Mouse (Mus musculus) midbrain, embryonic 13.5 days (tissue): ENCODE measurements at regions not wholly inside any gene's neighbourhood (a gene's known extent, or its start where the extent isn't known, plus 50 kb on each side); places are given as distances from the start of the nearest gene placed in this dataset.

ENCODE experiments used
- ATAC-seq: fragments of 200-750 bp; cut with Nextera tagmentation; 2 replicates; pipeline ENCODE4 v1.8.0; 2017; ENCODE audit warnings: mild to moderate bottlenecking, moderate TSS enrichment, moderate library complexity
- H3K27ac ChIP-seq: fragments of 300-500 bp; sonication (generic); 2 replicates; pipeline ENCODE4 v1.5.1; 2015; ENCODE audit warnings: inconsistent platforms, mild to moderate bottlenecking, moderate library complexity
- H3K27me3 ChIP-seq: fragments of 300-500 bp; sonication (generic); 2 replicates; pipeline ENCODE4 v1.6.1; 2015; ENCODE audit warnings: mild to moderate bottlenecking, inconsistent platforms
- H3K36me3 ChIP-seq: fragments of 300-500 bp; sonication (generic); 2 replicates; pipeline ENCODE4 v1.6.1; 2015; ENCODE audit warnings: mild to moderate bottlenecking, inconsistent platforms
- H3K4me1 ChIP-seq: fragments of 300-500 bp; sonication (generic); replicated peaks from 2 replicates; pipeline ENCODE4 v1.6.1; 2015; ENCODE audit warnings: inconsistent platforms
- H3K4me2 ChIP-seq: fragments of 300-500 bp; sonication (generic); replicated peaks from 2 replicates; pipeline ENCODE4 v1.6.1; 2015; ENCODE audit warnings: moderate library complexity, mild to moderate bottlenecking, inconsistent platforms
- H3K4me3 ChIP-seq: fragments of 300-500 bp; sonication (generic); replicated peaks from 2 replicates; pipeline ENCODE4 v1.5.1; 2015; ENCODE audit warnings: mild to moderate bottlenecking, inconsistent platforms
- H3K9ac ChIP-seq: fragments of 300-500 bp; sonication (generic); replicated peaks from 2 replicates; pipeline ENCODE4 v1.6.1; 2015; ENCODE audit warnings: mild to moderate bottlenecking, inconsistent platforms
- H3K9me3 ChIP-seq: fragments of 300-500 bp; sonication (generic); 2 replicates; pipeline ENCODE4 v1.6.1; 2016; ENCODE audit warnings: mild to moderate bottlenecking, inconsistent platforms
- WGBS: fragments of 180-500 bp; shearing (Covaris S2); methylation state at CpG from one replicate; pipeline ENCODE4 v1.1.7; 2015; 5-methylcytosine and 5-hydroxymethylcytosine counted together

DNA sequence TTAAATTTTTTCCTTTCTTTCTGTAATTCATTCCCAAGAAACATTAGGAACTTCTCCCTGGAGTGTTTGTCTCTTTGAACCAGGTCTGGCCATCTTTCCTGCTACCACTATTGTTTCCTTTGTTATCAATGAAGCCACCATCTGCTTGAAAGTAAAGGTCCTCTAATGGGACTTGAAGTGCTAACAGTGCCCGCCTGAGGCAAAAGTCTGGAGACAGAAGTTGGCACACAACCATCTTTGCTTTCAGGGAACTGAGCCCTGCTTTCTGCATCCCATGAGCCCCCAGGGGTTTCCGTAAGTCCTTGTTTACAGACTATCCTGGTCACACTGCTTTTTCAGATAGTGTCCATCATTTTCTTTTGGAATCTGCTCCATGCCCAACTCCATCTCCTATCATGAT, 546.2 kb upstream of the Mpdz start:
- Histone ChIP-seq H3K9me3 (no peaks in the 10 kb centered on the region), H3K4me2 (no peak overlapping the region), H3K9ac (no peak overlapping the region), H3K27me3 (no peaks in the 10 kb centered on the region), H3K4me1 (no peaks in the 10 kb centered on the region), H3K36me3 (no peaks in the 10 kb centered on the region), H3K27ac (no peak overlapping the region), H3K4me3 (no peak overlapping the region)
- 75% methylated on average over 2 of the region's 2 CpGs for WGBS
- no peak for ATAC-seq

DNA sequence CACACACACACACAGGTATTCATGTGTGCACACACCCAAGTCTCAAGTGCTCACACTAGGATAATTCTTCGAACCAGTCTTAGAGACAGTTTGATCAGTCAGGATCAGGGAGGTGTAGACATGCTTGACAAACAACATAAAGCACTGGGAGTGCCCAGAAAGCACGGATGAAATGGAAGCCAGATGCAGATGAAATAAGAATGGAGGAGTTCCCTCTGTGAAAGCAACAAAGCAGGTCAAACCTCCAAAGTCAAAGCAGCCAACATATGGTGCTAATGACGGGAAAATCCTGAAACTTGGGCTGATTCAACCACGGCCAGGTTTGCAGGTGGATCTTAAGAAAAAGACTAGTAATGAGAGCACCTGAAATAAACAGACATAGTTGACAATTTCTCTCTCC, 544.0 kb upstream of the Mpdz start:
- ATAC-seq, result no peak
- no peaks in the 10 kb centered on the region for H3K4me1 ChIP-seq
- no peak overlapping the region for H3K9ac ChIP-seq
- H3K27ac ChIP-seq, result no peak overlapping the region
- H3K27me3 ChIP-seq, result no peaks in the 10 kb centered on the region
- no peaks in the 10 kb centered on the region for H3K36me3 ChIP-seq
- no peak overlapping the region for H3K4me3 ChIP-seq
- 65% methylated on average over 4 of the region's 4 CpGs for WGBS
- H3K4me2 ChIP-seq, result no peak overlapping the region
- no peaks in the 10 kb centered on the region for H3K9me3 ChIP-seq

- H3K9me3 ChIP-seq, result no peaks in the 10 kb centered on the region
- no peak overlapping the region for H3K4me2 ChIP-seq
- H3K27ac ChIP-seq, result no peak overlapping the region
- ATAC-seq, result no peak
- no peaks in the 10 kb centered on the region for H3K36me3 ChIP-seq
- H3K27me3 ChIP-seq, result no peaks in the 10 kb centered on the region
- no peak overlapping the region for H3K4me3 ChIP-seq
- H3K4me1 ChIP-seq, result no peaks in the 10 kb centered on the region
- no peak overlapping the region for H3K9ac ChIP-seq
- WGBS, result 90% methylated on average over 1 of the region's 1 CpGs
Observed at GRCm38 (mm10) chr4:81981811-81982210, 539.2 kb upstream of the Mpdz start.

DNA sequence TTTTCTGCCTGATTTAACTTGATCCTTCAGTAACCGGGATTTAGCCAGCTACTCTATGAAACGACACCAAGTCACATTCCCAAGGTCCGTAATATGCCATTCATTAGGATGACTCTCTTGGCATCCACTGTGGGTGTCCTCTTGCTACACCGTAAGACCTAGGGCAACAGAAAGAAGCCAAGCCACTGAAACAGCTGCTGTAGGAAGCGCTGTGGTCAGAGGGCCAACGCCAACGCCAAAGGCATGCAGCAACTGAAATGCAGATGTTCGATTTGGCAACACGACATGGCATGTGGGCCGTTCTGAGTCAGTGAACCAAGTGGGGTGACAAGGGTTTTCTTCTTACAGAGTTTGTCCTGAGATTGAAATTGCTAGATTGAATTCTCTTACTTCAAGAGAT, 527.9 kb upstream of the Mpdz start:
- no peak overlapping the region for H3K4me2 ChIP-seq
- no peak overlapping the region for H3K4me3 ChIP-seq
- ATAC-seq, result no peak
- no peaks in the 10 kb centered on the region for H3K27me3 ChIP-seq
- 70% methylated on average over 10 of the region's 10 CpGs for WGBS
- H3K27ac ChIP-seq, result no peak overlapping the region
- no peaks in the 10 kb centered on the region for H3K9me3 ChIP-seq
- no peak overlapping the region for H3K9ac ChIP-seq
- H3K4me1 ChIP-seq, result no peaks in the 10 kb centered on the region
- H3K36me3 ChIP-seq, result no peaks in the 10 kb centered on the region

DNA sequence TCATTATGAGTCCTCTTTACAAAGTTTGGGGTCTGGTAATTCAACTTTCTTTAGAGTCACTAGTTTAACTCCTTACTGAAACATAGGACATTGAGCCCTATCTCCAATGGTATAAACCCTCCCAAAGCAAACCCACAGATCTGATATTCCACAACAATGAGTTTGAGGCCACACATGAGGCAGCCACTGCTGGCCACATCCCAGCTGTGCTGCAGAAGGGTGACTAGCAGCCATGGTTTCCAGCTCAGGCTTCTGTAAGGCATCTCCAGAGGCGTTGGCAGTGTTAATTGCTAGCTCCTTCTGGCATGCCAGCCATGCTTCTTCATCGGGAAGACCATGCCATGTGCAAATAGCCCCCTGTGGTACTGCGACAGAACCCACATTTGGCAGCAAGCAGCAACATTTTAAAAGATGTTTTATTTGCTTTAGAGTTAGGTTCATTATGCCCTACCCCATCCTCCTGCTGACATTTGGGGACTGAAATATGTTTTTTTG, 527.1 kb upstream of the Mpdz start:
- no peaks in the 10 kb centered on the region for H3K9me3 ChIP-seq
- H3K27me3 ChIP-seq, result no peaks in the 10 kb centered on the region
- no peak overlapping the region for H3K9ac ChIP-seq
- no peak overlapping the region for H3K4me3 ChIP-seq
- 81% methylated on average over 3 of the region's 3 CpGs for WGBS
- ATAC-seq, result no peak
- H3K4me2 ChIP-seq, result no peak overlapping the region
- no peak overlapping the region for H3K27ac ChIP-seq
- H3K4me1 ChIP-seq, result no peaks in the 10 kb centered on the region
- no peaks in the 10 kb centered on the region for H3K36me3 ChIP-seq

- peak; percentile 56; the same call in 1 of the 2 replicates for ATAC-seq
- Histone ChIP-seq H3K4me1 (0 out of 2 replicates have a peak, but pooled peaks cover 5% of the 10 kb centered on the region), H3K27ac (no peak overlapping the region), H3K36me3 (no peaks in the 10 kb centered on the region), H3K4me3 (no peak overlapping the region), H3K9ac (no peak overlapping the region), H3K9me3 (no peaks in the 10 kb centered on the region), H3K27me3 (no peaks in the 10 kb centered on the region), H3K4me2 (no peak overlapping the region)
- 56% methylated on average over 1 of the region's 1 CpGs for WGBS
Observed at GRCm38 (mm10) chr4:81966054-81966623, 523.5 kb upstream of the Mpdz start.

DNA sequence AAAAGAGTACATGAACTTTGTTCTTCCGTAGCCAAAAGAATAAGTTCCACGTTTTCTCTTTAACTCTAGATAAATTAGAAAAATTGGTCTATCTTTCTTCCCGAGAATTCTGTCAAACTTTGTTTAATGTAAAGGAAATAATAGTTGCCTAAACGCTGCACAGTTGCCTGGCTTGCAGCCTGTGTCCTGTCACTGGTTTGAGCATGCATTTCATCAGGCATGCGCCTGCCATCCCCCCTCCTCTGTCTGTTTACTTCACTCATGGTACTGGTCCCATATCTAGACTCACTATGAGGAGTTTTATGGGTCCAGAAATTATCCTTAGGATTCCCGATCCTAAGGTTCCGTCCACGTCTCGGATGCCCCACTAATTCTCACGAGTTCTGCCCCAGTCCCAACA, 520.5 kb upstream of the Mpdz start:
- no peaks in the 10 kb centered on the region for H3K9me3 ChIP-seq
- H3K4me2 ChIP-seq, result no peak overlapping the region
- 91% methylated on average over 10 of the region's 10 CpGs for WGBS
- ATAC-seq, result no peak
- no peak overlapping the region for H3K27ac ChIP-seq
- no peaks in the 10 kb centered on the region for H3K27me3 ChIP-seq
- no peaks in the 10 kb centered on the region for H3K36me3 ChIP-seq
- no peak overlapping the region for H3K9ac ChIP-seq
- no peak overlapping the region for H3K4me3 ChIP-seq
- H3K4me1 ChIP-seq, result 0 out of 2 replicates have a peak, but pooled peaks cover 5% of the 10 kb centered on the region

- Histone ChIP-seq H3K9ac (no peak overlapping the region), H3K4me3 (no peak overlapping the region), H3K36me3 (no peaks in the 10 kb centered on the region), H3K9me3 (no peaks in the 10 kb centered on the region), H3K27me3 (no peaks in the 10 kb centered on the region), H3K4me1 (peaks cover 8% of the 10 kb centered on the region), H3K27ac (no peak overlapping the region), H3K4me2 (no peak overlapping the region)
- no peak for ATAC-seq
- 54% methylated on average over 5 of the region's 5 CpGs for WGBS
Observed at GRCm38 (mm10) chr4:81962586-81962985, 520.0 kb upstream of the Mpdz start.

DNA sequence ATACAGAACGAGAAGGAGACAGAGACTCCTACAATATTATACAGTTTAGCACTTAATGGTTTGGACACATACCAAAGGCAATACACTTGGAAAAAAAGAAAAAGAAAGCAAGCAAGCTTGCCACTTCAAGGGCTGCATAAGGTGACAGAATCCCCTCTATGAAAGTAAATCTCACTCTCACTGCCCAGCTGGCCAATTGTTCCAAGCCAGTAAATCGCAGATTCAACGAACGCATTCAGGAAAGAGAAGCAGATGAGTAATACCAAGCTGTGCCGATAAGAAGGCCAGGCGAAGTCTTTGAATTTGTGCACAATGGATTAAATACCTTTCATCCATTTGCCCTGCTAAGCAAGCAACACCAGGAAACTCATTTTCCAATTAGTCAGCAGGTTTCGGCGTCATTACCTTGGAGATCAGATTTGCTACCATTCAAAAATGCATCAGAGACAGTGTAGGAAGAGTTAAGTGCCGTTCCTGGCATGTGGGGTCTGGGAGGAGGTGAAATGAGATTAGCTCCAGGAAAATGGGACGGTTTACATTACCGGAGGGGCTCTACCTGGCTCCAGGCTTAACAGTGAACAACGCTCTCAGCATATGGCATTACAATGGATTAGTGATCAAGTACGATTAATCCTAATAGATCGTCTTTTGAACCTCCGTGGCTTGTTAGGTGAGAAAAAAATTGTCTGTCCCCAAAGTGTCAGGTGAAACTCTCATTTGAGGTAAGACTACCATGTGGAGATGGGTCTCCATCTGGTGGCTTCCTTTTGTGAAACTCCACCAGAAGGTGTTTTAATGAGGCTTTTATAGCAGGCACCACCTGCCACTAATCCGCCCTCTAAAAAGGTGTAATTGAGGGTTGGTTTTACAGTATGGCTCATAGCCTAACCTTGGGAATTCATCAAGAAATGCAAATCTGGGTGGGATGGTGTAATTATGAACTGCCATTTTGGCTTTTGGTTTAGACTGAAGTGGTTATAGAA, 518.2 kb upstream of the Mpdz start:
- H3K4me2 ChIP-seq, result no peak overlapping the region
- no peak overlapping the region for H3K4me3 ChIP-seq
- 63% methylated on average over 16 of the region's 16 CpGs for WGBS
- peaks cover 15% of the 10 kb centered on the region for H3K4me1 ChIP-seq
- no peak; the same call in 1 of the 2 replicates for ATAC-seq
- H3K9ac ChIP-seq, result no peak overlapping the region
- H3K36me3 ChIP-seq, result no peaks in the 10 kb centered on the region
- no peak overlapping the region for H3K27ac ChIP-seq
- no peaks in the 10 kb centered on the region for H3K9me3 ChIP-seq
- H3K27me3 ChIP-seq, result no peaks in the 10 kb centered on the region

DNA sequence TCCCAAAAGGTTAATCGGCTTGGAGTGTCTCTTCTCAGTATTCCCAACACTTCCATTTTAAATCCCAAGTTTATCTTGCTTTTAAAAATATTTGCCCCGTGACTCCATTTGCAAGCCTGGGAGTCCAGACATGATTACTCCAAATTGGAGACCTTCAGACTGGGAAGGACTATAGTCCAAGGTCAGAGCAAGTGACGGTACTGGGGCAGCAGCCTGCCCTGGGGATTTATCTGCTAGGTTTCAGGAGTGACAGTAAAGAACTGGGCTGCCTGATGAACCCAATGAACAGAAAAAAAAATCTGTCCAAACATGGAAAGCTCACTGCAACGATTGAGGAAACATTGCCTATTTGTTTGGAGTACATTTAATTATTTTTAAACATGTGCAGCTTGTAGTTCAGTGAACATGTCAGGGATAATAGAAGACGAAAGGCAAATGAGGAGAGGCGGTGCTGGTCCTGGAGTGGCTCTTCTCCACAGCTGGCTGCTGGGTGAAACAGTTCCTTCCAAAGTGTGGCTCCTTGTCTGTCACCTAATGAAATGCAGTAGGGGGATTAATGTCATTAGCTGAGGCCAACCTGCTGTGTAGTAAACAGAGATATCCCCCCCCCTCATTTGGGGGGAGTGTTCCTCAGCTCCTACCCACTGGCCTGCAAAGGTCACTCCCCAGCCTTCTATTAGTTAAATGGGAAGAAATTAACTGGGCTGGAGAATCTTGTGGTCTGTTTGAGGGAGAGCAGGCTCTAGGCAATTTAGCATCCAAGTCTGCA, 514.5 kb upstream of the Mpdz start:
- WGBS, result 35% methylated on average over 6 of the region's 6 CpGs
- no peak for ATAC-seq
- no peak overlapping the region for H3K27ac ChIP-seq
- no peaks in the 10 kb centered on the region for H3K36me3 ChIP-seq
- H3K9ac ChIP-seq, result no peak overlapping the region
- no peaks in the 10 kb centered on the region for H3K9me3 ChIP-seq
- H3K4me2 ChIP-seq, result no peak overlapping the region
- H3K4me3 ChIP-seq, result no peak overlapping the region
- no peaks in the 10 kb centered on the region for H3K27me3 ChIP-seq
- H3K4me1 ChIP-seq, result peaks cover 10% of the 10 kb centered on the region

DNA sequence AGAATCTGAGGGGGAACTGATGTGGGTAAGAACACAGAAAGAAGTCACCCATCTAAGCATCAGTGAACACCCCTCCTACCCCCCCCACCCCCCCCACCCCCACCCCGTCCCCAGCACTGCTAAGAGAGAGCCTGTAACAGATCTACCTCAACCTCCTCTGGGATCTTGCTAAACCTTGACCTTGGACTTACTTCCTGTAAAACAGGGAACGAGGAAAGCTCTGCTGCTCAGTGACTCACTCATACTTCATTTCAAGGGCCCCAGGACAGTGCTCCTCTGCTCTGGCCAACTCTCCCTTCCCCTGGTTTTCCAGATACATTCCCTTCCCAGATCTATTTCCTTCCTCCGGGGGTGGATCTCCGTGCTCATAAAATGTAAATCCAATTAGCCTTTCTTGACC, 510.4 kb upstream of the Mpdz start:
- 76% methylated on average over 4 of the region's 4 CpGs for WGBS
- ATAC-seq, result no peak
- Histone ChIP-seq H3K27ac (no peak overlapping the region), H3K4me2 (no peak overlapping the region), H3K9me3 (no peaks in the 10 kb centered on the region), H3K4me3 (no peak overlapping the region), H3K36me3 (no peaks in the 10 kb centered on the region), H3K4me1 (peaks cover 10% of the 10 kb centered on the region), H3K9ac (no peak overlapping the region), H3K27me3 (no peaks in the 10 kb centered on the region)

DNA sequence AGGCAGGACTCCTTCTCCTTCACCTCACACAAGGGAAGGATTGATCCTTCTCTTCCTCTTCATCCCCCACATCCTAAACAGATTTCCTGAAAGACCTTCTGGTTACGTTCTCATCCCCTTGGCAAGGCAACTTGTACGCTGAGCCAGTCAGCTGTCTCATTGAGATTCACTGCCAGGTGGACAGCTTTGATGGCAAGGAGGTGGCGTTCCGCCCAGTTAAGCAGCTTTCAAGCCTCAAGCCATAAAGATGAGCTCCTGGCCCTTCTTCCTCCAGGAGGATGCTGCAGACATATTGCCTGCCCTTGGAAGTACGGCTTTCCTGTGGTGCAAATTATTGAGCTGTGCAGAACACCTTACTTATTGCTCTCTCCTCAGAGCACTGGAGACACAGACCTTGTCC, 494.8 kb upstream of the Mpdz start:
- Histone ChIP-seq H3K27ac (no peak overlapping the region), H3K4me2 (no peak overlapping the region), H3K4me1 (no peaks in the 10 kb centered on the region), H3K27me3 (no peaks in the 10 kb centered on the region), H3K36me3 (no peaks in the 10 kb centered on the region), H3K9ac (no peak overlapping the region), H3K9me3 (no peaks in the 10 kb centered on the region), H3K4me3 (no peak overlapping the region)
- 71% methylated on average over 5 of the region's 5 CpGs for WGBS
- ATAC-seq, result no peak
